Mouse (Mus musculus): ENCODE results near the gene Fbln2. TPM values are rescaled to one million over a fixed set of nuclear protein-coding genes. Genes with fewer than 3 reads are reported as not detected.

Fbln2 gene
- polyA plus RNA-seq, 1 experiment from 2014 or later: 196 TPM

GRCm38 (mm10) chr6:91233424-91234015, 21.3 kb downstream of the Fbln2 start:
- Histone ChIP-seq H3K4me3 (no peak overlapping the region), H3K36me3 (peaks cover 49% of the 10 kb centered on the region), H3K4me2 (replicated peaks) (no peak overlapping the region), H3K9me3 (no peaks in the 10 kb centered on the region), H3K27me3 (no peaks in the 10 kb centered on the region), H3K27ac (no peak overlapping the region), H3K4me1 (peaks cover 63% of the 10 kb centered on the region), H3K9ac (no peak overlapping the region)
- no peak for ATAC-seq (ENCODE audit: low FRiP score, low read depth)
- 77% methylated on average over 10 of the region's 10 CpGs for WGBS

GRCm38 (mm10) chr6:91236006-91236405, 23.8 kb downstream of the Fbln2 start:
- Histone ChIP-seq H3K4me2 (replicated peaks) (peak overlapping the region; percentile 25), H3K9ac (no peak overlapping the region), H3K27ac (peak overlapping the region; percentile 77; the same call in 1 of the 2 replicates), H3K9me3 (no peaks in the 10 kb centered on the region), H3K27me3 (no peaks in the 10 kb centered on the region), H3K4me1 (peaks cover 45% of the 10 kb centered on the region), H3K4me3 (no peak overlapping the region), H3K36me3 (peaks cover 51% of the 10 kb centered on the region)
- 14% methylated on average over 11 of the region's 11 CpGs for WGBS
- ATAC-seq (ENCODE audit: low FRiP score, low read depth): peak; percentile 64; the same call in 1 of the 2 replicates

GRCm38 (mm10) chr6:91236429-91236828, 24.2 kb downstream of the Fbln2 start:
- WGBS: 11% methylated on average over 6 of the region's 6 CpGs
- no peaks in the 10 kb centered on the region for H3K9me3 ChIP-seq
- peaks cover 45% of the 10 kb centered on the region for H3K4me1 ChIP-seq
- no peaks in the 10 kb centered on the region for H3K27me3 ChIP-seq
- H3K36me3 ChIP-seq: peaks cover 51% of the 10 kb centered on the region
- no peak overlapping the region for H3K4me3 ChIP-seq
- peak overlapping the region; percentile 77 for H3K27ac ChIP-seq
- no peak overlapping the region for H3K9ac ChIP-seq
- peak overlapping the region; percentile 25 for H3K4me2 ChIP-seq (replicated peaks)
- peak; percentile 66; the same call in 1 of the 2 replicates for ATAC-seq (ENCODE audit: low FRiP score, low read depth)

- H3K27ac ChIP-seq: peak overlapping the region; percentile 77; the same call in 1 of the 2 replicates
- no peak overlapping the region for H3K9ac ChIP-seq
- peaks cover 48% of the 10 kb centered on the region for H3K4me1 ChIP-seq
- H3K4me2 ChIP-seq (replicated peaks): no peak overlapping the region
- peaks cover 51% of the 10 kb centered on the region for H3K36me3 ChIP-seq
- H3K4me3 ChIP-seq: no peak overlapping the region
- H3K27me3 ChIP-seq: no peaks in the 10 kb centered on the region
- 28% methylated on average over 2 of the region's 2 CpGs for WGBS
- no peak for ATAC-seq (ENCODE audit: low FRiP score, low read depth)
- H3K9me3 ChIP-seq: no peaks in the 10 kb centered on the region
These were observed 25.0 kb downstream of the Fbln2 start for GRCm38 (mm10) chr6:91237273-91237672.

- H3K4me1 ChIP-seq: peaks cover 43% of the 10 kb centered on the region
- H3K36me3 ChIP-seq: peaks cover 23% of the 10 kb centered on the region
- no peak overlapping the region for H3K4me3 ChIP-seq
- no peak overlapping the region for H3K9ac ChIP-seq
- no peaks in the 10 kb centered on the region for H3K27me3 ChIP-seq
- H3K27ac ChIP-seq: no peak overlapping the region
- no peak overlapping the region for H3K4me2 ChIP-seq (replicated peaks)
- 61% methylated on average over 2 of the region's 2 CpGs for WGBS
- no peak for ATAC-seq (ENCODE audit: low FRiP score, low read depth)
- H3K9me3 ChIP-seq: no peaks in the 10 kb centered on the region
These were observed 28.3 kb downstream of the Fbln2 start for GRCm38 (mm10) chr6:91240537-91240936.

- Histone ChIP-seq H3K27me3 (no peaks in the 10 kb centered on the region), H3K36me3 (peaks cover 23% of the 10 kb centered on the region), H3K9ac (no peak overlapping the region), H3K9me3 (no peaks in the 10 kb centered on the region), H3K4me1 (peaks cover 43% of the 10 kb centered on the region), H3K27ac (no peak overlapping the region), H3K4me2 (replicated peaks) (no peak overlapping the region), H3K4me3 (no peak overlapping the region)
- no peak for ATAC-seq (ENCODE audit: low FRiP score, low read depth)
These were observed 28.7 kb downstream of the Fbln2 start for GRCm38 (mm10) chr6:91240964-91241363.

GRCm38 (mm10) chr6:91243395-91243794, 31.1 kb downstream of the Fbln2 start:
- H3K4me3 ChIP-seq: no peak overlapping the region
- H3K9ac ChIP-seq: no peak overlapping the region
- no peaks in the 10 kb centered on the region for H3K27me3 ChIP-seq
- no peak overlapping the region for H3K4me2 ChIP-seq (replicated peaks)
- WGBS: 78% methylated on average over 6 of the region's 6 CpGs
- no peaks in the 10 kb centered on the region for H3K9me3 ChIP-seq
- no peak overlapping the region for H3K27ac ChIP-seq
- ATAC-seq (ENCODE audit: low FRiP score, low read depth): no peak
- H3K4me1 ChIP-seq: peaks cover 29% of the 10 kb centered on the region
- peaks cover 21% of the 10 kb centered on the region for H3K36me3 ChIP-seq

GRCm38 (mm10) chr6:91244331-91244730, 32.1 kb downstream of the Fbln2 start:
- Histone ChIP-seq H3K27me3 (no peaks in the 10 kb centered on the region), H3K9ac (no peak overlapping the region), H3K36me3 (peaks cover 20% of the 10 kb centered on the region), H3K9me3 (0 out of 2 replicates have a peak, but pooled peaks cover 1% of the 10 kb centered on the region), H3K4me3 (no peak overlapping the region), H3K27ac (no peak overlapping the region), H3K4me1 (peaks cover 29% of the 10 kb centered on the region), H3K4me2 (replicated peaks) (no peak overlapping the region)
- no peak for ATAC-seq (ENCODE audit: low FRiP score, low read depth)
- WGBS: 59% methylated on average over 8 of the region's 8 CpGs

- Histone ChIP-seq H3K4me3 (no peak overlapping the region), H3K4me2 (replicated peaks) (no peak overlapping the region), H3K9me3 (peaks cover 7% of the 10 kb centered on the region; the same call in 1 of the 2 replicates), H3K27me3 (no peaks in the 10 kb centered on the region), H3K9ac (peak overlapping the region; percentile 13), H3K27ac (peak overlapping the region; percentile 23; the same call in 1 of the 2 replicates), H3K4me1 (peaks cover 29% of the 10 kb centered on the region), H3K36me3 (peaks cover 20% of the 10 kb centered on the region)
- no peak for ATAC-seq (ENCODE audit: low FRiP score, low read depth)
- 38% methylated on average over 6 of the region's 6 CpGs for WGBS
These were observed 33.1 kb downstream of the Fbln2 start for GRCm38 (mm10) chr6:91245331-91245730.

GRCm38 (mm10) chr6:91247343-91247742, 35.1 kb downstream of the Fbln2 start:
- ATAC-seq (ENCODE audit: low FRiP score, low read depth): no peak
- no peak overlapping the region for H3K27ac ChIP-seq
- H3K27me3 ChIP-seq: no peaks in the 10 kb centered on the region
- H3K9me3 ChIP-seq: peaks cover 7% of the 10 kb centered on the region; the same call in 1 of the 2 replicates
- H3K4me1 ChIP-seq: peaks cover 26% of the 10 kb centered on the region
- H3K9ac ChIP-seq: no peak overlapping the region
- 90% methylated on average over 1 of the region's 1 CpGs for WGBS
- H3K4me3 ChIP-seq: no peak overlapping the region
- no peak overlapping the region for H3K4me2 ChIP-seq (replicated peaks)
- H3K36me3 ChIP-seq: peaks cover 37% of the 10 kb centered on the region

GRCm38 (mm10) chr6:91248627-91249026, 36.4 kb downstream of the Fbln2 start:
- H3K27ac ChIP-seq: no peak overlapping the region
- peaks cover 50% of the 10 kb centered on the region for H3K36me3 ChIP-seq
- no peak overlapping the region for H3K4me2 ChIP-seq (replicated peaks)
- peaks cover 7% of the 10 kb centered on the region; the same call in 1 of the 2 replicates for H3K9me3 ChIP-seq
- H3K27me3 ChIP-seq: no peaks in the 10 kb centered on the region
- peaks cover 23% of the 10 kb centered on the region for H3K4me1 ChIP-seq
- no peak overlapping the region for H3K4me3 ChIP-seq
- no peak overlapping the region for H3K9ac ChIP-seq
- 76% methylated on average over 4 of the region's 4 CpGs for WGBS
- ATAC-seq (ENCODE audit: low FRiP score, low read depth): no peak

GRCm38 (mm10) chr6:91249797-91250196, 37.5 kb downstream of the Fbln2 start:
- no peak overlapping the region for H3K4me2 ChIP-seq (replicated peaks)
- H3K36me3 ChIP-seq: peaks cover 62% of the 10 kb centered on the region
- peaks cover 7% of the 10 kb centered on the region; the same call in 1 of the 2 replicates for H3K9me3 ChIP-seq
- no peak overlapping the region for H3K4me3 ChIP-seq
- no peaks in the 10 kb centered on the region for H3K27me3 ChIP-seq
- peaks cover 13% of the 10 kb centered on the region for H3K4me1 ChIP-seq
- no peak overlapping the region for H3K9ac ChIP-seq
- WGBS: 96% methylated on average over 1 of the region's 1 CpGs
- ATAC-seq (ENCODE audit: low FRiP score, low read depth): no peak
- H3K27ac ChIP-seq: no peak overlapping the region

Data from limb, embryonic 13.5 days (tissue).